Mouse (Mus musculus) liver, embryonic 14.5 days (tissue): Measurements from ENCODE around the gene Ank2. TPM values are rescaled to one million over a fixed set of nuclear protein-coding genes. Genes with fewer than 3 reads are reported as not detected.

Experiments used
- ATAC-seq: fragments of 200-750 bp; cut with Nextera tagmentation; 2 replicates; pipeline ENCODE4 v1.8.0; 2017; ENCODE audit warnings: moderate number of reproducible peaks, mild to moderate bottlenecking, moderate library complexity; ENCODE audit not compliant: insufficient read depth
- DNase-seq, 3 experiments: peaks; one replicate each; pipeline ENCODE4 v3.0.0-alpha.2; 2012 to 2013; ENCODE audit warnings: low read depth in 3 of 3, low spot score in 3 of 3
- H3K27ac ChIP-seq: fragments of 300-500 bp; sonication (generic); 2 replicates; pipeline ENCODE4 v1.5.1; 2014; ENCODE audit warnings: moderate library complexity, mild to moderate bottlenecking, control low read depth, inconsistent platforms
- H3K27me3 ChIP-seq: fragments of 300-500 bp; sonication (generic); 2 replicates; pipeline ENCODE4 v1.6.1; 2014; ENCODE audit warnings: mild to moderate bottlenecking, low read length, moderate library complexity; ENCODE audit not compliant: control insufficient read depth, insufficient read depth
- H3K36me3 ChIP-seq: fragments of 300-500 bp; sonication (generic); replicated peaks from 2 replicates; pipeline ENCODE4 v1.6.1; 2014; ENCODE audit warnings: low read depth; ENCODE audit not compliant: control insufficient read depth, insufficient read depth
- H3K4me1 ChIP-seq, 2 experiments: fragments of 200-500 bp in 1 of 2; fragments of 300-500 bp in 1 of 2; sonication (generic) in 1 of 2; replicated peaks; 2 replicates each; pipeline ENCODE4 v1.6.1; 2012 to 2014; ENCODE audit warnings: antibody characterized with exemption in 1 of 2, inconsistent platforms in 1 of 2, low read length in 1 of 2; ENCODE audit not compliant: control insufficient read depth in 2 of 2, insufficient read depth in 2 of 2
- H3K4me2 ChIP-seq: fragments of 300-500 bp; sonication (generic); 2 replicates; pipeline ENCODE4 v1.6.1; 2014; ENCODE audit warnings: low read depth, mild to moderate bottlenecking, control low read depth, moderate library complexity
- H3K4me3 ChIP-seq, 2 experiments: fragments of 200-500 bp in 1 of 2; fragments of 300-500 bp in 1 of 2; sonication (generic) in 1 of 2; 2 replicates each; pipeline ENCODE4 v1.5.1; 2012 to 2014; ENCODE audit warnings: low read depth in 2 of 2, low read length in 2 of 2, mild to moderate bottlenecking in 2 of 2, control low read depth in 1 of 2, inconsistent platforms in 1 of 2, moderate library complexity in 1 of 2; ENCODE audit not compliant: insufficient read depth in 1 of 2
- H3K9ac ChIP-seq: fragments of 300-500 bp; sonication (generic); replicated peaks from 2 replicates; pipeline ENCODE4 v1.6.1; 2014; ENCODE audit warnings: mild to moderate bottlenecking, control low read depth, moderate library complexity
- H3K9me3 ChIP-seq: fragments of 300-500 bp; sonication (generic); 2 replicates; pipeline ENCODE4 v1.6.1; 2016; ENCODE audit warnings: low read length, mixed read lengths; ENCODE audit not compliant: control insufficient read depth
- CTCF ChIP-seq: IDR thresholded peaks from 2 replicates; pipeline ENCODE4 v1.5.1; 2016; ENCODE audit warnings: antibody characterized with exemption, low read depth, control low read depth
- EP300 ChIP-seq: IDR thresholded peaks from 2 replicates; pipeline ENCODE4 v1.6.1; 2016; ENCODE audit warnings: antibody characterized with exemption, low read depth
- WGBS: fragments of 180-500 bp; shearing (Covaris S2); extraction: QIAGEN DNeasy Blood & Tissue Kit; methylation state at CpG from one replicate; pipeline ENCODE4 v1.1.7; 2014; ENCODE audit not compliant: insufficient replicate concordance; 5-methylcytosine and 5-hydroxymethylcytosine counted together
- polyA plus RNA-seq, 2 experiments: library from polyadenylated mRNA; depleted of rRNA in 1 of 2; stranded (reverse) in 1 of 2; unstranded in 1 of 2; fragments of >200 nt; fragmentation: Nextera tagmentation in 1 of 2; extraction: Ambion mirVana in 1 of 2; gene quantifications; 2 replicates each; pipeline versions ENCODE4 v1.2.1 to v1.2.3; 2012 to 2014

The Ank2 gene
- polyA plus RNA-seq, 2 experiments: 4.8 to 5.2 TPM

GRCm38 (mm10) chr3:127446173-127446572, 53.0 kb downstream of the Ank2 start:
- ATAC-seq (no peak), DNase-seq (no peak)
- no peaks in the 10 kb centered on the region for H3K9me3 ChIP-seq
- no peak overlapping the region for H3K27ac ChIP-seq
- H3K4me2 ChIP-seq: no peak overlapping the region
- H3K27me3 ChIP-seq: no peaks in the 10 kb centered on the region
- no peaks in the 10 kb centered on the region for H3K4me1 ChIP-seq
- TF ChIP-seq CTCF (peak; percentile 66), EP300 (no peak)
- no peak overlapping the region for H3K4me3 ChIP-seq
- H3K36me3 ChIP-seq: no peaks in the 10 kb centered on the region
- H3K9ac ChIP-seq: no peak overlapping the region
- WGBS: 33% methylated on average over 5 of the region's 5 CpGs

GRCm38 (mm10) chr3:127433291-127433690, 65.9 kb downstream of the Ank2 start:
- no peak overlapping the region for H3K27ac ChIP-seq
- H3K36me3 ChIP-seq: no peaks in the 10 kb centered on the region
- no peak overlapping the region for H3K4me2 ChIP-seq
- no peak overlapping the region for H3K9ac ChIP-seq
- DNase-seq (no peak), ATAC-seq (no peak)
- H3K27me3 ChIP-seq: no peaks in the 10 kb centered on the region
- TF ChIP-seq CTCF (no peak), EP300 (no peak)
- no peak overlapping the region for H3K4me3 ChIP-seq
- no peaks in the 10 kb centered on the region for H3K4me1 ChIP-seq
- H3K9me3 ChIP-seq: no peaks in the 10 kb centered on the region
- 50% methylated on average over 3 of the region's 3 CpGs for WGBS

GRCm38 (mm10) chr3:127429866-127430265, 69.3 kb downstream of the Ank2 start:
- DNase-seq (no peak), ATAC-seq (no peak)
- Histone ChIP-seq H3K4me1 (no peaks in the 10 kb centered on the region), H3K9ac (no peak overlapping the region), H3K9me3 (no peaks in the 10 kb centered on the region), H3K4me3 (no peak overlapping the region), H3K4me2 (no peak overlapping the region), H3K27ac (no peak overlapping the region), H3K27me3 (no peaks in the 10 kb centered on the region), H3K36me3 (no peaks in the 10 kb centered on the region)
- TF ChIP-seq CTCF (no peak), EP300 (no peak)
- 38% methylated on average over 13 of the region's 13 CpGs for WGBS

GRCm38 (mm10) chr3:127428527-127428926, 70.6 kb downstream of the Ank2 start:
- H3K27me3 ChIP-seq: no peaks in the 10 kb centered on the region
- no peaks in the 10 kb centered on the region for H3K9me3 ChIP-seq
- no peaks in the 10 kb centered on the region for H3K4me1 ChIP-seq
- H3K4me3 ChIP-seq: no peak overlapping the region
- DNase-seq (no peak), ATAC-seq (no peak)
- no peaks in the 10 kb centered on the region for H3K36me3 ChIP-seq
- 74% methylated on average over 3 of the region's 3 CpGs for WGBS
- no peak overlapping the region for H3K27ac ChIP-seq
- TF ChIP-seq EP300 (no peak), CTCF (peak; percentile 35; the same call in 1 of the 2 replicates)
- no peak overlapping the region for H3K9ac ChIP-seq
- H3K4me2 ChIP-seq: no peak overlapping the region

GRCm38 (mm10) chr3:127416950-127417349, 82.2 kb downstream of the Ank2 start:
- no peaks in the 10 kb centered on the region for H3K27me3 ChIP-seq
- no peak overlapping the region for H3K4me3 ChIP-seq
- H3K9me3 ChIP-seq: no peaks in the 10 kb centered on the region
- no peak overlapping the region for H3K4me2 ChIP-seq
- 59% methylated on average over 4 of the region's 4 CpGs for WGBS
- H3K4me1 ChIP-seq: no peaks in the 10 kb centered on the region
- ATAC-seq (no peak), DNase-seq (no peak)
- no peak for TF ChIP-seq EP300
- no peak overlapping the region for H3K9ac ChIP-seq
- no peaks in the 10 kb centered on the region for H3K36me3 ChIP-seq
- no peak overlapping the region for H3K27ac ChIP-seq
